Mouse (Mus musculus) intestine, embryonic 15.5 days (tissue): ENCODE measurements around the gene Gfod1. TPM values are rescaled to one million over a fixed set of nuclear protein-coding genes. Genes with fewer than 3 reads are reported as not detected.

Experiments
- ATAC-seq: fragments of 200-750 bp; cut with Nextera tagmentation; 2 replicates; pipeline ENCODE4 v1.8.0; 2017; ENCODE audit warnings: moderate TSS enrichment, moderate library complexity
- H3K27ac ChIP-seq: fragments of 300-500 bp; sonication (generic); 2 replicates; pipeline ENCODE4 v1.5.1; 2015; ENCODE audit warnings: mild to moderate bottlenecking, inconsistent platforms
- H3K27me3 ChIP-seq: fragments of 300-500 bp; sonication (generic); replicated peaks from 2 replicates; pipeline ENCODE4 v1.6.1; 2015; ENCODE audit warnings: inconsistent platforms
- H3K36me3 ChIP-seq: fragments of 300-500 bp; sonication (generic); 2 replicates; pipeline ENCODE4 v1.6.1; 2015; ENCODE audit warnings: inconsistent platforms
- H3K4me1 ChIP-seq: fragments of 300-500 bp; sonication (generic); replicated peaks from 2 replicates; pipeline ENCODE4 v1.6.1; 2015; ENCODE audit warnings: inconsistent platforms
- H3K4me2 ChIP-seq: fragments of 300-500 bp; sonication (generic); replicated peaks from 2 replicates; pipeline ENCODE4 v1.6.1; 2015; ENCODE audit warnings: mild to moderate bottlenecking, inconsistent platforms
- H3K4me3 ChIP-seq: fragments of 300-500 bp; sonication (generic); replicated peaks from 2 replicates; pipeline ENCODE4 v1.5.1; 2015; ENCODE audit warnings: inconsistent platforms
- H3K9ac ChIP-seq: fragments of 300-500 bp; sonication (generic); 2 replicates; pipeline ENCODE4 v1.6.1; 2015; ENCODE audit warnings: inconsistent platforms
- H3K9me3 ChIP-seq: fragments of 300-500 bp; sonication (generic); 2 replicates; pipeline ENCODE4 v1.6.1; 2016; ENCODE audit warnings: inconsistent platforms
- WGBS: fragments of 180-500 bp; shearing (Covaris S2); methylation state at CpG from one replicate; pipeline ENCODE4 v1.1.7; 2015; 5-methylcytosine and 5-hydroxymethylcytosine counted together
- polyA plus RNA-seq: library from polyadenylated mRNA; unstranded; fragments of >200 nt; fragmentation: Nextera tagmentation; extraction: Ambion mirVana; gene quantifications from 2 replicates; pipeline ENCODE4 v1.2.1, GENCODE M21; 2015

The Gfod1 gene
- 0.20 and 0.33 TPM in 2 replicates for polyA plus RNA-seq

DNA sequence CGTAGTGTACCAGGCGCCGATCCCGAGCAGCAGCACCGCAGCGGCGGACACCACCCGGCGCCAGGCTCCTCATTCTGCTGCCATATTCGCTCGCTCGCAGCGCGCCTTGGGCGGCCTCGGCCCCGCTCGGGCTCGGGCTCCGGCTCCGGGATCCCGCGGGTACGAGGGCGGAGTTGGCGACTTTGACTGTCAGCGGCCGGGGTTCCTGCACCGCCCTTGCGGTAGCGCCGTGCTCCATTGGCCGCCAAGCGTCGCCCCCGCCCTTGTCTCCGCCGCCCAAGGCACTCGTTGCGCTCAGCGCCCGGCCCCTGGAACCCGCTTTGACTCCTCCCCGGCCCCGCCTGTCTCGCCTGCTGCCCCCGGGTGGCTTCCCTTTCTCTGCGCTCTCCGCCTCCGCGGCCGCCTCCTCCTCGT, at the start of gene Gfod1:
Gene Gfod1, minus strand, starts transcription at position 155 of the 414 bp plus-strand sequence.
- Histone ChIP-seq H3K9ac (peak within 1 kb of the TSS; percentile 65), H3K9me3 (no peaks in the 10 kb centered on the region), H3K4me1 (peaks cover 13% of the 10 kb centered on the region), H3K36me3 (no peaks in the 10 kb centered on the region), H3K4me3 (peak within 1 kb of the TSS; percentile 59), H3K27me3 (peaks cover 26% of the 10 kb centered on the region), H3K27ac (peak within 1 kb of the TSS; percentile 81), H3K4me2 (peak within 1 kb of the TSS; percentile 97)
- WGBS, result under 1% methylated on average over 53 of the region's 53 CpGs
- ATAC-seq, result peak; percentile 98

DNA sequence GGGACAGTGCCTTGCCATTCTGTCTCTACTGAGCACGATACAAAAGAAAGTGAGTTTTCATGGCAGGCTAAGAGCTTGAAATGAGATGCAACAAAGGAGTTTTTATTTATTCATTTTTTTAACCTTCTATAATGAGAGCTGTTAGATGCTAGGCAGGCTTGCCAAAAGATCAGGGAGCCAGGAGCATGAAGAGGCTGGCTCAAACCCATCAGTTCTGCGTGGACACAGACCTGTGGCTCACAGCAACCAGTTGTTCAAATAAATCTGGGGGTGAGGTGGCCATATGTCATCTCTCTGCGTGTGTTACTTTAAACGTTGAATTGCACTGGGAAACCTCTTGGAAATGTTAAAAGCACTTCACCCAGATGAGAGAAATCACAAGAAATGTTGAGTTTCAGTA, 49.4 kb upstream of the Gfod1 start:
- Histone ChIP-seq H3K27me3 (no peaks in the 10 kb centered on the region), H3K4me2 (no peak overlapping the region), H3K9me3 (no peaks in the 10 kb centered on the region), H3K27ac (no peak overlapping the region), H3K4me3 (no peak overlapping the region), H3K9ac (no peak overlapping the region), H3K4me1 (no peaks in the 10 kb centered on the region; the same call in 1 of the 2 replicates), H3K36me3 (no peaks in the 10 kb centered on the region)
- WGBS, result 46% methylated on average over 4 of the region's 4 CpGs
- ATAC-seq, result no peak

DNA sequence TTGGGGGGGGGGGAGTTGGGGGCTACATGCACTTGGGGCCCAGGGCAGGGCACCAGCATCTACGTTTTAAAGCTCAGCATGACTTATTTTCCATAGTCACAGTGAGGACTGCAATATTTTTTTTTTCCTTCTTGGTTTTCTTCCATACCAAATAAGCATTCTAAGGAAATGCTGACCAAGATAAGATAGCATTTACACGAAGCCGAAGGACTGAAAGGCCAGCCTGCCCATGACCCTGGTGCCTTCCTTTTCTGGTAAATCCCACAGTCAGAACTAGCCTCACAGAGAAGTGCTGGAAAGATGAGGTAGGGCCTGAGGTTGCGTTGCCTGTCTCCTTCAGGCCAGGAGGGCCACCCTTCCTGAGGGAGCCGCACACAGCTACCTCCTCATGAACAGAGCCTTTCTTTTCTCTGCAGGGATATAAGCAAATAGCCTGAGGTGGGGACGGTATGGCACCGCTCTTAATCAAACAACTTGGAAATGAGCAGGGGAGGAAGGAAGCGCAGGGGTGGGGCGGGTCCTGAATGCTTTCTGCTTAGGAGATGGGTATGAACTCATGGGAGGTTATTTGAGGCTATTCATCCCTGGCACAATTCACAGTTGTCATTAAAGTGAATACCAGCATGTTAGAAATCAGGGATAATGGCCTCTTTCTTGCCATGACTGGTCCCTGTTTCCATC, 46.7 kb upstream of the Gfod1 start:
- Histone ChIP-seq H3K27ac (no peak overlapping the region), H3K27me3 (no peaks in the 10 kb centered on the region), H3K9ac (no peak overlapping the region), H3K4me1 (no peaks in the 10 kb centered on the region; the same call in 1 of the 2 replicates), H3K36me3 (no peaks in the 10 kb centered on the region), H3K4me3 (no peak overlapping the region), H3K9me3 (no peaks in the 10 kb centered on the region), H3K4me2 (no peak overlapping the region)
- ATAC-seq, result no peak
- 62% methylated on average over 9 of the region's 9 CpGs for WGBS

DNA sequence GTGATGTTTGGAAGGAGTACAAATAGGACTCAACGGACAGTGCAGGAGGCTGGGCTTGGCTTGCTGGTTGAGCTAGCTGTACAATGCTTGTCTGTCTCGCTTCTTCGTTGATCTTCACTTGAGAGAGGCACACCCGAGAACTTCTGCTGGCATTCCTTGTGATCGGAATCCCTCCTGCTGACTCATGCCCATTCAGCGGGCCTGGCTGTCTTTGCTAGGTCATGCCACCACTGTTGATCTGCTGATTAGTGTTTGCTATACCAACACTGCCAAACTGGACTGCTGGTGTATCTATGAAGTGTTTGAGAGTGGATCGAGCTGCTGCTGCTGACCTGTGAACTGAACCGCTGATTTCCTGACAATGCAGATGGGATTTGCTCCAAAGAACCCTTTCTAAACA, 45.4 kb upstream of the Gfod1 start:
- ATAC-seq, result no peak
- Histone ChIP-seq H3K4me3 (no peak overlapping the region), H3K27me3 (no peaks in the 10 kb centered on the region), H3K4me2 (no peak overlapping the region), H3K4me1 (no peaks in the 10 kb centered on the region; the same call in 1 of the 2 replicates), H3K9ac (no peak overlapping the region), H3K9me3 (no peaks in the 10 kb centered on the region), H3K27ac (no peak overlapping the region), H3K36me3 (no peaks in the 10 kb centered on the region)
- 86% methylated on average over 8 of the region's 8 CpGs for WGBS

DNA sequence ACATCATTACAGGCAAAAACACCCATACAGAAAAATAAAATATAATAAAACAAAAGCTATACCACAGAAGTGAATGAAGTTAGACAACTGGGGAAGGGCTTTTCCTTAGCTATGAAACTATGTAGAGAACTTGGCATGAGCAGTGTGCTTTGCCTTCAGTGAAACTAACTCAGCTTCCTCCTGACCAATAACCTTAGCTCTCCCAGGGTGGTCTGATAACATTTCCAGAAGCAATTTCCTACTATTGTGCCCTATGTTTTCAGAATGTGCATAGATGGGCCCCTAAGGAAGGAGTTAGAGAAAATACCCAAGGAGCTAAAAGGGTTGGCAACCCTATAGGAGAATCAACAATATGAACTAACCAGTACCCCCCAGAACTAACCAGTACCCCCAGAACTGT, 42.9 kb upstream of the Gfod1 start:
- Histone ChIP-seq H3K4me2 (no peak overlapping the region), H3K27ac (no peak overlapping the region), H3K9me3 (no peaks in the 10 kb centered on the region), H3K9ac (no peak overlapping the region), H3K4me1 (no peaks in the 10 kb centered on the region; the same call in 1 of the 2 replicates), H3K27me3 (no peaks in the 10 kb centered on the region), H3K4me3 (no peak overlapping the region), H3K36me3 (no peaks in the 10 kb centered on the region)
- no peak for ATAC-seq

DNA sequence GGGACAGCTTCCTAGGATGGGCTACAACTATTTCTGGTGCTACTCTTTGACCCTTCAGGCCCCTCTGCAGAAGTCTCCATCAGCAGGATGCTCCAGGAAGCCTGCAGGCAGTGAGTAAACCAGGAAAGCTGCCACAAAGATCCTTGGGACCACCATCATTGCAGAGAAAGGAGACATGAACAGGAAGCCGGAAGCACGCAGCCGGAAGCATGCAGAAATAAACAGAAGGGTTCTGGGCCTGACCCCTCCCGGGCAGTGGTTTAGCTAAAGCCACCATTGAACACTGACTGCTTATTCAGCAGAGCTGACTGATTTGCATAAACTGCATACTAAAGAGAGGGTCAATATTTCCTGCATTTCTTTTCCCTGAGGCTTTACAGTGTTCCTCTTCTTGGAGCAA, 34.7 kb upstream of the Gfod1 start:
- ATAC-seq, result no peak
- 34% methylated on average over 4 of the region's 4 CpGs for WGBS
- H3K9me3 ChIP-seq, result no peaks in the 10 kb centered on the region
- no peak overlapping the region for H3K4me2 ChIP-seq
- H3K27ac ChIP-seq, result no peak overlapping the region
- no peak overlapping the region for H3K9ac ChIP-seq
- no peaks in the 10 kb centered on the region for H3K27me3 ChIP-seq
- H3K4me1 ChIP-seq, result no peaks in the 10 kb centered on the region; the same call in 1 of the 2 replicates
- no peak overlapping the region for H3K4me3 ChIP-seq
- H3K36me3 ChIP-seq, result no peaks in the 10 kb centered on the region

DNA sequence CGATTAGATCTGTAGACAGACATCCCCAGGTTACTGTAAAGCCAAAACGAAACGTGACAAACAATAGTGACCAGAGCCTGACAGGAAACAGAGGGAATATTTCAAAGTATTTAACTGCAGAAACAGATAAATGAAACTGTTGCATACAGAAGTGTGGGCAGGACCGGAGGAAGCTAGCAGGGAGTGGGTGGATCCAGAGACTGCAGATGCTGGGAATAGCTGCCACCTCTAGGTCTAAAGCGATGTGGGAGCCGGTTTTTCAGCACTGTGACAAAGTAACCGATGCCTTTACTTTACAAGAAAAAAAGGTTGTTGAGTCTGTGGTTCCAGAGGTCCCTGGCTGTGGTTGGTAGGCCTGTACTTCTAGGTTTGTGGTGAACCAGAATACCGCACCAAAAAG, 34.0 kb upstream of the Gfod1 start:
- Histone ChIP-seq H3K9me3 (no peaks in the 10 kb centered on the region), H3K4me3 (no peak overlapping the region), H3K36me3 (no peaks in the 10 kb centered on the region), H3K4me2 (no peak overlapping the region), H3K9ac (no peak overlapping the region), H3K27me3 (no peaks in the 10 kb centered on the region), H3K4me1 (no peaks in the 10 kb centered on the region; the same call in 1 of the 2 replicates), H3K27ac (no peak overlapping the region)
- ATAC-seq, result no peak
- WGBS, result 88% methylated on average over 8 of the region's 8 CpGs

DNA sequence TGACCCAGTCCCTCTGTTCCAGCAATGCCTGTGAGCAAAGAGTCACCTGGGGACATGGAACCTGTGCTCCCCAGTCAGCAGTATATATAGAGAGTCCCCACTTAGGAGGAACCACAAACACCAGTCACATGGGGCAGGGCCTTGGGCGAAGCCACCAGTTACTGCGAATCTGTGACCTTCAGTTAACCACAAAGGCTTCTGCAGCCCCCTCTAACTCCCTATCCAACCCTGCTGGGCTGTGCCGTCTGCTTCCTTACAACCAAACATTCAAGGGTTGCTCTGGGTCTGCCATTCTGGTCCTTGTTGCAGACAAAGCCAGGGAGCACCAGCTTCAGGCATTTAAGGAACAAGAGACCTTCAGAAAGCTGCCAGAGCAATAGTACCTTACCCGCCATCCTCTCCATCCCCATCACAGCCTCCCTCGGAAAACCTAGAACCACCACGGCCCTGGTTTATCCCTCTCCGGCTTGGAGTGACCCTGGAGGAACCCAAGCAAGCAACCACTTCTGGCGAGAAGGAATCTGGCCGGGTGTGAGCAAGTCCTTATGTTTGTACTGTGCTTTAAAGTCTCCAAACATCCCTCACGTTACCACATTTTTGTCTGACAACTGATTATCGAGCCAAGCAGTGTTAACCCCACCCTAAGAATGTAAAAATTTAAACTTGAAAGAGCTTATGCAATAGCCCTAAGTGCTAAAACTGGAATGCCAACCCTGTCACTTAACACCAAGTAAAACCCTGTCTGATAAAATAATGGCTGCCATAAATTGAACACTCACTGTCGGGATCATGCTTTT, 32.7 kb upstream of the Gfod1 start:
- H3K36me3 ChIP-seq, result no peaks in the 10 kb centered on the region
- H3K27ac ChIP-seq, result 0 out of 2 replicates have a peak overlapping the region, but pooled peaks have one; percentile 19
- 46% methylated on average over 12 of the region's 12 CpGs for WGBS
- H3K4me1 ChIP-seq, result no peaks in the 10 kb centered on the region; the same call in 1 of the 2 replicates
- no peak overlapping the region for H3K9ac ChIP-seq
- no peak overlapping the region for H3K4me2 ChIP-seq
- H3K27me3 ChIP-seq, result no peaks in the 10 kb centered on the region
- H3K9me3 ChIP-seq, result no peaks in the 10 kb centered on the region
- H3K4me3 ChIP-seq, result no peak overlapping the region
- ATAC-seq, result no peak

DNA sequence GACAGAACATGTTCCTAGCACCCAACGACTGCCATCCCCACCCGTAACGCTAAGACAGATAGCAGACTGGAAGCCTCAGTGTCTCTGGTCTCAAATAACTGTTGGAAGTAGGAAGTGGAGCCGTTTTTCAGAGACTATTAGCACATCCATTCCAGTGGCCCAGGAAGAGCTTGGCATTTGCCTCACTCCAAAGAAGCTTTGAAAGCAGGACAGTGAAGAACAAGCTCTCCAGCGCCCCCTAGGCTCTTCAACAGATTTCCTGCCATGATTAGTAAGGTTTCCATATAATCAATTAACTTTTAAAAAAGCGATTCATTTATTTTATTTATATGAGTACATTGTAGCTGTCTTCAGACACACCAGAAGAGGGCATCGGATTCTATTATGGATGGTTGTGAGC, 28.6 kb upstream of the Gfod1 start:
- Histone ChIP-seq H3K9ac (no peak overlapping the region), H3K27me3 (no peaks in the 10 kb centered on the region), H3K4me3 (no peak overlapping the region), H3K36me3 (no peaks in the 10 kb centered on the region), H3K27ac (no peak overlapping the region), H3K4me2 (no peak overlapping the region), H3K4me1 (no peaks in the 10 kb centered on the region; the same call in 1 of the 2 replicates), H3K9me3 (no peaks in the 10 kb centered on the region)
- no peak for ATAC-seq
- 39% methylated on average over 7 of the region's 7 CpGs for WGBS

DNA sequence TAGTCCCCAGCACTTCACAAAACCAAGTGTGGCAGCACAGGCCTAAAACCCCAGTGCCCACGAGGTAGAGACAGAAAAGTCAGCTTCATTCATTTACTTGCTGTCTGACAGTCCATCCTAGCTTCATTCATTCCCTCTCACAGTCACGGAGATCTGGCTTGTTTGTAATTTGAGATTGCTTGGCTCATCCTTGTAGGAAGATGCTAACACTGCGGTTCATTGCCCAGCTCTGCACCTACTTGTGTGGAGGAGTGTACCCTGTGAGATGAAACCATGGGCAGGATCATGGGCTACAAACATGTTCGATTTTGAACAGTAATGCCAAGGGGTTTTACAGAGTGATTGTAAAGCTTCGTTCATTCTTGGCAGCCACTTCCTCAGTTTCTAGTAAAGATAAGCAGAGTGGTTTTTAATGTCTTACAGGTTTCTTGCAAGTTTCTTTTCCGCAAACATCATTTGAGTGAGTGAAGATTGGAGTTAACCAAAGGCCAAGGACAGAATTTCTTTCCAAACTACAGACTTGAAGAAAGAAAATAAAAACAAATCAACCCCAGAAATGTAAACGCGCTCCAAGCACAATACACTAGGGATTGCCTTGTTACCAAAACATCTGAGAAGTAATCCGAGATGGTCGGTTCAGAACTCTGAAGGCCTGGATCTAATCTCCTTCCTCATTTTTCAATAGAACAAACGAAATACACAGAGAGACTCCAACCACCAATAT, 27.9 kb upstream of the Gfod1 start:
- no peaks in the 10 kb centered on the region for H3K9me3 ChIP-seq
- H3K4me1 ChIP-seq, result no peaks in the 10 kb centered on the region
- no peak overlapping the region for H3K4me2 ChIP-seq
- no peak overlapping the region for H3K4me3 ChIP-seq
- H3K9ac ChIP-seq, result no peak overlapping the region
- H3K27ac ChIP-seq, result no peak overlapping the region
- H3K36me3 ChIP-seq, result no peaks in the 10 kb centered on the region
- ATAC-seq, result no peak
- no peaks in the 10 kb centered on the region for H3K27me3 ChIP-seq
- WGBS, result 56% methylated on average over 11 of the region's 11 CpGs

DNA sequence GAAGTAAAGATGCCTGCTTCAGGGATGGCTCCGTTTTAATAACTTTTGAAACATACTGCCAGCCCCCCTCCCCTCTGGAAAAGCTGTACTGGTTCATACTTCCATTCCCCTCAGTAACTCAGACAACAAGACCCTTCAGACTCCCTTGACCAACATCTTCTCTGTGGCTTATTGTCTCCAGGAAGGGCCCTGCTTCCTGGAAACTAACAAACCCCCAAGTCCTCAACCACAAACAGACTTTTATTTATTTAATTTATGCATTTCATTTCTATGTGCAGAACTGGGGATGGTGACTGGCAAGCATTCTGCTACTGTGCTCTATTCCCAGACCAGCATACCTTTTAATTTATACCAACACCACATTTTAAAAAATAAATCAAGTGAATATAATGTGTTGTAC, 21.5 kb upstream of the Gfod1 start:
- no peak overlapping the region for H3K9ac ChIP-seq
- H3K27ac ChIP-seq, result no peak overlapping the region
- WGBS, result 56% methylated on average over 1 of the region's 1 CpGs
- no peak for ATAC-seq
- no peaks in the 10 kb centered on the region for H3K36me3 ChIP-seq
- no peak overlapping the region for H3K4me3 ChIP-seq
- no peak overlapping the region for H3K4me2 ChIP-seq
- no peaks in the 10 kb centered on the region for H3K4me1 ChIP-seq
- H3K9me3 ChIP-seq, result no peaks in the 10 kb centered on the region
- no peaks in the 10 kb centered on the region for H3K27me3 ChIP-seq

DNA sequence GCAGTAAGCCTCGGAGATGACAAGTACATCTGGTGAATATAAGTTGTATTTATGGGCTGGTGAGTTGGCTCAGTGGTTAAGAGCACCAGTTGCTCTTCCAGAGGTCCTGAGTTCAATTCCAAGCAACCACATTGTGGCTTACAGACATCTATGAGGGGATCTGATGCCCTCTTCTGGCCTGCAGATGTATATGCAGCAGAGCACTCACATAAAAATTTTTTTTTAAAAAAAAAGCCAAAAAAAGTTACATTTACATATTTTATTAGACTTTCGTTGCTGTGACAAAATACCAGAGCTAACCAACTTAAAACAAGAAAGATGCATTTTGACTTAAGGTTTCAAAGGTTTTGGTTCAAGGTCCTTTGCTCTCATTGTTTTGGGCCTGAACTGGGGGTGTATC, 17.5 kb upstream of the Gfod1 start:
- Histone ChIP-seq H3K9ac (no peak overlapping the region), H3K9me3 (no peaks in the 10 kb centered on the region), H3K4me3 (no peak overlapping the region), H3K27me3 (no peaks in the 10 kb centered on the region), H3K4me2 (no peak overlapping the region), H3K36me3 (no peaks in the 10 kb centered on the region), H3K4me1 (no peaks in the 10 kb centered on the region), H3K27ac (no peak overlapping the region)
- 75% methylated on average over 2 of the region's 2 CpGs for WGBS
- ATAC-seq, result no peak
